Mouse (Mus musculus) MEL (cell line): ENCODE results near the gene Gm20695. TPM values are rescaled to one million over a fixed set of nuclear protein-coding genes. Genes with fewer than 3 reads are reported as not detected.

Source experiments
- DNase-seq: peaks from one replicate; pipeline ENCODE4 v3.0.0; 2011; ENCODE audit warnings: low read depth, low spot score
- H3K27ac ChIP-seq: 2 replicates; pipeline ENCODE4 v1.5.1; 2012; ENCODE audit warnings: low read depth, mild to moderate bottlenecking, control low read depth, low read length, moderate library complexity; ENCODE audit not compliant: control insufficient read depth
- H3K27me3 ChIP-seq, 2 experiments: fragments of 150-350 bp in 1 of 2; sonication (generic) in 1 of 2; 2 replicates each; pipeline ENCODE4 v1.6.1; 2012; ENCODE audit warnings: low read length in 2 of 2, mild to moderate bottlenecking in 2 of 2, improper control_type of control experiment in 1 of 2, moderate library complexity in 1 of 2; ENCODE audit not compliant: insufficient read depth in 2 of 2, control insufficient read depth in 1 of 2
- H3K36me3 ChIP-seq, 2 experiments: 2 replicates each; pipeline ENCODE4 v1.6.1; 2012 to 2014; ENCODE audit warnings: low read length in 2 of 2, improper control_type of control experiment in 1 of 2, inconsistent platforms in 1 of 2, mild to moderate bottlenecking in 1 of 2; ENCODE audit not compliant: insufficient read depth in 2 of 2, control insufficient read depth in 1 of 2
- H3K4me1 ChIP-seq, 2 experiments: fragments of 150-350 bp in 1 of 2; sonication (generic) in 1 of 2; 2 replicates each; pipeline ENCODE4 v1.6.1; 2012; ENCODE audit warnings: low read length in 2 of 2, improper control_type of control experiment in 1 of 2, mild to moderate bottlenecking in 1 of 2; ENCODE audit not compliant: insufficient read depth in 2 of 2, control insufficient read depth in 1 of 2
- H3K4me3 ChIP-seq, 2 experiments: fragments of 150-350 bp in 1 of 2; sonication (generic) in 1 of 2; 2 replicates each; pipeline ENCODE4 v1.5.1; 2012; ENCODE audit warnings: low read depth in 2 of 2, low read length in 2 of 2, mild to moderate bottlenecking in 2 of 2, moderate library complexity in 2 of 2, control low read depth in 1 of 2, improper control_type of control experiment in 1 of 2; ENCODE audit not compliant: control insufficient read depth in 1 of 2, insufficient read depth in 1 of 2
- H3K79me2 ChIP-seq: 2 replicates; pipeline ENCODE4 v1.6.1; 2012; ENCODE audit warnings: mild to moderate bottlenecking, low read length, moderate library complexity; ENCODE audit not compliant: control insufficient read depth, poor library complexity, insufficient read depth
- H3K9ac ChIP-seq: 2 replicates; pipeline ENCODE4 v1.6.1; 2012; ENCODE audit warnings: low read depth, mild to moderate bottlenecking, control low read depth, low read length, moderate library complexity; ENCODE audit not compliant: control insufficient read depth, poor library complexity, severe bottlenecking
- H3K9me3 ChIP-seq: fragments of 150-350 bp; sonication (generic); replicated peaks from 2 replicates; pipeline ENCODE4 v1.6.1; 2012; ENCODE audit warnings: mild to moderate bottlenecking, low read length, improper control_type of control experiment, moderate library complexity; ENCODE audit not compliant: insufficient read depth
- BHLHE40 ChIP-seq: IDR thresholded peaks from 2 replicates; pipeline ENCODE4 v1.6.1; 2012; ENCODE audit warnings: low read depth, mild to moderate bottlenecking, inconsistent platforms, low read length, improper control_type of control experiment, borderline replicate concordance
- CTCF ChIP-seq, 3 experiments: IDR thresholded peaks in 2 of 3; conservative IDR thresholded peaks in 1 of 3; 2 replicates each; pipeline ENCODE4 v1.5.1; 2011 to 2012; ENCODE audit warnings: low read length in 3 of 3, low read depth in 2 of 3, mild to moderate bottlenecking in 2 of 3, improper control_type of control experiment in 1 of 3, inconsistent platforms in 1 of 3, mixed read lengths in 1 of 3, moderate library complexity in 1 of 3; ENCODE audit not compliant: control insufficient read depth in 1 of 3, insufficient read depth in 1 of 3, poor library complexity in 1 of 3, severe bottlenecking in 1 of 3
- HCFC1 ChIP-seq: IDR thresholded peaks from 2 replicates; pipeline ENCODE4 v1.6.1; 2012; ENCODE audit warnings: low read depth, mild to moderate bottlenecking, inconsistent platforms, low read length, improper control_type of control experiment, moderate library complexity
- KAT2A ChIP-seq: conservative IDR thresholded peaks from 2 replicates; pipeline ENCODE4 v1.6.1; 2012; ENCODE audit warnings: low read depth, low read length, improper control_type of control experiment, inconsistent platforms
- MAFK ChIP-seq: IDR thresholded peaks from 2 replicates; pipeline ENCODE4 v1.6.1; 2011; ENCODE audit warnings: low read depth, mild to moderate bottlenecking, low read length, improper control_type of control experiment, borderline replicate concordance
- MAX ChIP-seq: IDR thresholded peaks from 2 replicates; pipeline ENCODE4 v1.6.1; 2011; ENCODE audit warnings: low read length, improper control_type of control experiment
- MEF2A ChIP-seq: IDR thresholded peaks from 2 replicates; pipeline ENCODE4 v1.6.1; 2014; ENCODE audit warnings: low read depth, mild to moderate bottlenecking, inconsistent platforms, low read length, improper control_type of control experiment; ENCODE audit not compliant: poor library complexity, insufficient replicate concordance, severe bottlenecking; ENCODE audit errors: extremely low read depth
- MXI1 ChIP-seq: IDR thresholded peaks from 2 replicates; pipeline ENCODE4 v1.6.1; 2011; ENCODE audit warnings: mild to moderate bottlenecking, low read depth, low read length, improper control_type of control experiment
- POLR2A ChIP-seq, 2 experiments: IDR thresholded peaks; 2 replicates each; pipeline ENCODE4 v1.6.1; 2011 to 2012; ENCODE audit warnings: low read length in 2 of 2, mild to moderate bottlenecking in 2 of 2, control low read depth in 1 of 2, improper control_type of control experiment in 1 of 2, low read depth in 1 of 2, moderate library complexity in 1 of 2; ENCODE audit not compliant: control insufficient read depth in 1 of 2, insufficient read depth in 1 of 2, poor library complexity in 1 of 2
- RCOR1 ChIP-seq: IDR thresholded peaks from 2 replicates; pipeline ENCODE4 v1.6.1; 2012; ENCODE audit warnings: low read depth, mild to moderate bottlenecking, inconsistent platforms, low read length, improper control_type of control experiment
- SMC3 ChIP-seq: IDR thresholded peaks from 2 replicates; pipeline ENCODE4 v1.6.1; 2011; ENCODE audit warnings: low read depth, low read length, improper control_type of control experiment
- TAL1 ChIP-seq: IDR thresholded peaks from 2 replicates; pipeline ENCODE4 v1.6.1; 2012; ENCODE audit warnings: mild to moderate bottlenecking, inconsistent platforms, low read length, moderate library complexity, mixed read lengths
- TCF12 ChIP-seq: IDR thresholded peaks from 2 replicates; pipeline ENCODE4 v1.6.1; 2014; ENCODE audit warnings: low read depth, mild to moderate bottlenecking, inconsistent platforms, low read length, improper control_type of control experiment, moderate library complexity
- UBTF ChIP-seq: IDR thresholded peaks from 2 replicates; pipeline ENCODE4 v1.6.1; 2012; ENCODE audit warnings: low read depth, mild to moderate bottlenecking, inconsistent platforms, low read length, improper control_type of control experiment, moderate library complexity, borderline replicate concordance; ENCODE audit not compliant: insufficient read depth
- USF1 ChIP-seq: IDR thresholded peaks from 2 replicates; pipeline ENCODE4 v1.6.1; 2014; ENCODE audit warnings: low read depth, mild to moderate bottlenecking, inconsistent platforms, low read length, improper control_type of control experiment, moderate library complexity
- USF2 ChIP-seq, 2 experiments: IDR thresholded peaks; 2 replicates each; pipeline ENCODE4 v1.6.1; 2011 to 2012; ENCODE audit warnings: improper control_type of control experiment in 2 of 2, low read length in 2 of 2, borderline replicate concordance in 1 of 2, inconsistent platforms in 1 of 2, low read depth in 1 of 2, mild to moderate bottlenecking in 1 of 2; ENCODE audit not compliant: insufficient read depth in 1 of 2
- ZMIZ1 ChIP-seq: IDR thresholded peaks from 2 replicates; pipeline ENCODE4 v1.6.1; 2012; ENCODE audit warnings: low read depth, mild to moderate bottlenecking, inconsistent platforms, low read length, improper control_type of control experiment, moderate library complexity
- polyA plus RNA-seq, 2 experiments: library from polyadenylated mRNA; stranded (reverse) in 1 of 2; unstranded in 1 of 2; fragments of >175 nt in 1 of 2; fragments of >200 nt in 1 of 2; gene quantifications; 2 replicates each; pipeline versions ENCODE4 v1.2.1 to v1.2.4; 2012; ENCODE audit warnings: low replicate concordance in 2 of 2, low read depth in 1 of 2; ENCODE audit not compliant: insufficient read length in 2 of 2, insufficient read depth in 1 of 2, missing spikeins in 1 of 2
- total RNA-seq: library from RNA; depleted of rRNA; stranded (reverse); fragments of 300-350 nt; gene quantifications from 2 replicates; pipeline ENCODE4 v1.2.3, GENCODE M21; 2012

Gene Gm20695
- total and polyA plus RNA-seq, 3 experiments, result 0.62 TPM; not detected in 2

- Histone ChIP-seq H3K4me3 (no peak overlapping the region), H3K79me2 (no peaks in the 10 kb centered on the region), H3K4me1 (no peaks in the 10 kb centered on the region), H3K36me3 (peaks cover 0 to 4% of the 10 kb centered on the region in 2 experiments; a peak in 2 of 4 replicates), H3K27me3 (no peaks in the 10 kb centered on the region), H3K9me3 (no peaks in the 10 kb centered on the region), H3K27ac (no peak overlapping the region), H3K9ac (no peak overlapping the region)
- DNase-seq, result no peak
- no peak for TF ChIP-seq ZMIZ1
- TF ChIP-seq MEF2A, result no peak
- no peak for TF ChIP-seq HCFC1
- TF ChIP-seq MAFK, result no peak
- TF ChIP-seq BHLHE40, result no peak
- no peak for TF ChIP-seq TCF12
- no peak for TF ChIP-seq USF2 (IDR thresholded peaks at IDR 0.05; ENCODE audit: borderline replicate concordance in 1 of 2, insufficient read depth in 1 of 2, low read depth in 1 of 2, low read length in 2 of 2)
- no peak for TF ChIP-seq MXI1
- TF ChIP-seq RCOR1, result no peak
- TF ChIP-seq CTCF (IDR thresholded peaks at IDR 0.05 in 2 of 3, conservative IDR thresholded peaks at IDR 0.05 in 1 of 3; ENCODE audit: control insufficient read depth in 1 of 3, insufficient read depth in 1 of 3, low read depth in 2 of 3, low read length in 3 of 3, poor library complexity in 1 of 3, severe bottlenecking in 1 of 3), result no peak
- TF ChIP-seq POLR2A (IDR thresholded peaks at IDR 0.05; ENCODE audit: control insufficient read depth in 1 of 2, insufficient read depth in 1 of 2, low read depth in 1 of 2, low read length in 2 of 2, poor library complexity in 1 of 2), result no peak
- TF ChIP-seq KAT2A, result no peak
- no peak for TF ChIP-seq USF1
Observed at GRCm38 (mm10) chr16:3854437-3855182, 29.8 kb upstream of the Gm20695 start.

GRCm38 (mm10) chr16:3855776-3856175 lies 28.7 kb upstream of the Gm20695 start:
- no peaks in the 10 kb centered on the region for H3K9me3 ChIP-seq
- H3K27me3 ChIP-seq, result no peaks in the 10 kb centered on the region
- H3K27ac ChIP-seq, result no peak overlapping the region
- DNase-seq, result peak; percentile 46
- no peaks in the 10 kb centered on the region for H3K4me1 ChIP-seq
- H3K4me3 ChIP-seq, result no peak overlapping the region
- no peak for TF ChIP-seq HCFC1
- TF ChIP-seq TCF12, result 0 out of 2 replicates have a peak, but pooled peaks have one; percentile 10
- peak; percentile 49 for TF ChIP-seq TAL1
- peaks cover 0 to 4% of the 10 kb centered on the region in 2 experiments; a peak in 2 of 4 replicates for H3K36me3 ChIP-seq
- no peak overlapping the region for H3K9ac ChIP-seq
- no peaks in the 10 kb centered on the region for H3K79me2 ChIP-seq

GRCm38 (mm10) chr16:3859254-3859653 lies 25.2 kb upstream of the Gm20695 start:
- TF ChIP-seq UBTF (no peak), MAX (no peak), MXI1 (no peak), SMC3 (no peak), TCF12 (no peak)

More at GRCm38 (mm10) chr16:3859254-3859653, 25.2 kb upstream of the Gm20695 start:
- H3K9ac ChIP-seq, result no peak overlapping the region
- H3K27me3 ChIP-seq, result no peaks in the 10 kb centered on the region
- H3K27ac ChIP-seq, result no peak overlapping the region
- no peaks in the 10 kb centered on the region for H3K9me3 ChIP-seq
- no peaks in the 10 kb centered on the region for H3K79me2 ChIP-seq
- no peaks in the 10 kb centered on the region for H3K4me1 ChIP-seq
- H3K4me3 ChIP-seq, result no peak overlapping the region
- H3K36me3 ChIP-seq, result peaks cover 0 to 4% of the 10 kb centered on the region in 2 experiments; a peak in 2 of 4 replicates
- DNase-seq, result no peak
